Mouse (Mus musculus) urinary bladder, postnatal 36 days (tissue): Measurements from ENCODE around the gene Ap5b1.

Experiments used
- DNase-seq, 2 experiments: peaks; one replicate each; pipeline ENCODE4 v3.0.0; 2022; ENCODE audit warnings: low spot score in 2 of 2, mixed read lengths in 1 of 2

Gene Ap5b1

DNA sequence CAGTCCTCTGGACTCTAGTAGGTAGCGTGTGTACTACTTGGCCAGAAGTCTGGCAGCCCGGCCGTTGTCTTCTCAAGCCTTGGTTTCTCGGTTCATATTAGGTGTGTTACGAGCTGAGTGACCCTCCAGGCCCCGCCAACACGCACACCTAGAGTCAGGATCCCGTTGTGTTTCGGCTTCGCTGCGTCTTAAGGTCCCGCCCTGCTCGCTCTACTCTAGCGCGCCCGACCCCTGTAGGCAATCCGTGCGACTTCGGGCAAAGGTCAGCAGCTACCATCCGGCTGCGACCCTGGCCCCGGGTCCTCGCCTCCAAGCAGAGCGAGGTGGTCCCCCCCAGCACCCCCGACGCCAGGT, 668 bp upstream of the Ap5b1 start:
- no peak for DNase-seq

DNA sequence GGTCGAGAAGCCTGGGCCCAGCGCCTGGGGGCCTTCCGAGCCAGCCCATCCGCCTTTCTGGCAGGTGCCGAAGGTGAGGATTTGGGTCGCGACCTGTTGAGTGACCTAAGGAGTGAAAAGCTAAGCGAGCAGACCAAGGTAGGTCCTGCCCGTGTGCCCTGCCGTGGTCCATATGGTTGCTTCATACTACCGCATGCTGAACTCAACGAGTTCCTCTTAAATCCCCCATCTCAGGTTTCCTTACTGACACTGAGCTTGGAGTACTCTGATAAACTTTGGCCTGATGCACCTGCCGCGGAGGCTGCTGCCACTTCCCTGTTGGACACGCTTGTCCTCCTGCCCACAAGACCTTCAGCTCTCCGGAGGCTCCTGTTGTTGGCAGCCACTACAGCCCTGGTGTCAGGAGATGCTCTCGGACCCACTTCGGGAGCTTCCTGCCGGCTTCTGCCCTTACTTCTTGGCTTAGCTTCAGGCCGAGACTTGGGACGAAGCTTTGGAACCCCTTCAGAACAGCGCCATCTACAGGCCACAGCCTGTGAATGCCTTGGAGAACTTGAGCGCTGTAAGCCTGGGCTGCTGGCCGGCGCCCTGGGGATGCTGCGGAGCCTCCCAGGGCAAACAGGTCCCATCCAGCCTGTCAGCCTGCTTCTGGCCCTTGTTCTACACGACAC, 780 bp downstream of the Ap5b1 start:
- peak; percentile 77 to 81 for DNase-seq

DNA sequence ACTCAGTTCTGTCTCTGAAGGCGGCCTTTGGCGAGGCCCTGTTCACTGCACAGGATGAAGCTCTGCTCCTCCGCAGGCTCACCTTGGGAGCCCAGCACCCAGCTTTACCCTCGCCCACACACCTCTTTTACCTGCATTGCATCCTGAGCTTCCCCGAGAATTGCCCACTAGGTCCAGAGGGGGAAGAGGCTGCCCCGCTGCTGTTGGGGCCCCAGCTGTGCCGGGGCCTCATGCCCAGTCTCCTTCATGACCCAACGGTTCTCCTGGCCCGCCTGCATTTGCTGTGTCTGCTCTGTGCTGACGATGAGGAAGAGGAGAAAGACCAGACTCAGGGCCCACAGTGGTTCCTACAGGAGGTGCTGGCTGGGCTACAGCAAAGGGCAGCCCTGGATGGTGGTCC, 1.7 kb downstream of the Ap5b1 start:
- no peak for DNase-seq

DNA sequence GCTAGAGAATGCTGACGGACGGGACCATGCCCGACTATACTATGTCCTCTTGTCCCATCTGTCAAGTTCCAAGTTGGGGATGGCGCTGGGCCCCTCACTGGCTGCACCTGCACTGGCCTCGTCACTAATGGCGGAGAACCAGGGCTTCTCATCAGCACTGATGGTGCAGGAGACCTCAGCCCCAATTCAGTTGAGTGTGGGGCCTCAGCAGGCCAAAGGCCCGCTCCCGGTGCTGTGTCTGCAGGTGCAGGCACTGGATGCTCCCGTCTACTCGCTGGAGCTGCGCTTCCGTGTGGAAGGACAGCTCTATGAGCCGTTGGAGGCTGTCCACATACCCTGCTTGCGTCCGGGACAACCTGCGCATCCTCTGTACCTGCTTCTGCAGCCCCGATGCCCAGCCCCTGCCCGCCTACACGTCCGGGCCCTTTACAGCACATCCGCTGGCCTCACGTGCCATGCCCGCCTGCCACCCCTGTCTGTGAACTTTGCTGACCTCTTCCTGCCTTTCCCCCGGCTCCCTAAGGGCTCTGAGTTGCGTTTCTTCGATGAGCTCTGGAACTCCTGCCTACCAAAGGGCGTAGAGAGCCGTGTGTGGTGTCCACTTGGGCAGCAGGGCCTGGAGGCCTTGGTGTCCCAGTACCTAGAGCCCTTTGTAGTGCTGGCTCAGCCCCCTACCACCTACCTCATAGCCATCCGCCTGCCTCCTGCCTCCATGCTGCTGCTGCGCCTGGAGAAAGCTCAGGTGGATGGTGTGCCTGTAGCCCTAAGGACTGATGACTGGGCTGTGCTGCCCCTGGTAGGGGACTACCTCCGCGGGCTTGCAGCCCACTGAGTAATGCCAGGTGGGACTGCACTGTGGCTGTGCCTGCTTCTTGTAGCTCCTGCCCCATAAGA, 2.8 kb downstream of the Ap5b1 start:
- DNase-seq = no peak

DNA sequence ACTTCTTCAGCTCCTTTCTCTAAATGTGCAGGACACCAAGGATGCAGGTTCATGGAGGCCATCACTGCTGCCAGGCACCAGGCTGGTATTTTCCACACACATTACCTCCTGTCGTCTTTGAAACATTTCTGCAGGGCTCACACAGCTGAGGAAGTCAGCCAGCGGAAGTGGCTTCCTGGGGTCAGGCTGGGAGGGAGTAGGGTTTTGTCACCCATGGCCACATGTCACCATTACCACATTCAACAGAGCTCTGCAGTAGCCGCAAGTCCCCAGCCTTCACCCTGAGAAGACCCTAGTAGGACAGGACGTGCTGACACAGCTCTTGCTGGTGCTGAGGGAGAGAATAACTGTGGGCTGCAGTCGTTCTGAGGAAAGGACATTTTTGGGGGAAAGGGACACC, 4.0 kb downstream of the Ap5b1 start:
- no peak for DNase-seq

DNA sequence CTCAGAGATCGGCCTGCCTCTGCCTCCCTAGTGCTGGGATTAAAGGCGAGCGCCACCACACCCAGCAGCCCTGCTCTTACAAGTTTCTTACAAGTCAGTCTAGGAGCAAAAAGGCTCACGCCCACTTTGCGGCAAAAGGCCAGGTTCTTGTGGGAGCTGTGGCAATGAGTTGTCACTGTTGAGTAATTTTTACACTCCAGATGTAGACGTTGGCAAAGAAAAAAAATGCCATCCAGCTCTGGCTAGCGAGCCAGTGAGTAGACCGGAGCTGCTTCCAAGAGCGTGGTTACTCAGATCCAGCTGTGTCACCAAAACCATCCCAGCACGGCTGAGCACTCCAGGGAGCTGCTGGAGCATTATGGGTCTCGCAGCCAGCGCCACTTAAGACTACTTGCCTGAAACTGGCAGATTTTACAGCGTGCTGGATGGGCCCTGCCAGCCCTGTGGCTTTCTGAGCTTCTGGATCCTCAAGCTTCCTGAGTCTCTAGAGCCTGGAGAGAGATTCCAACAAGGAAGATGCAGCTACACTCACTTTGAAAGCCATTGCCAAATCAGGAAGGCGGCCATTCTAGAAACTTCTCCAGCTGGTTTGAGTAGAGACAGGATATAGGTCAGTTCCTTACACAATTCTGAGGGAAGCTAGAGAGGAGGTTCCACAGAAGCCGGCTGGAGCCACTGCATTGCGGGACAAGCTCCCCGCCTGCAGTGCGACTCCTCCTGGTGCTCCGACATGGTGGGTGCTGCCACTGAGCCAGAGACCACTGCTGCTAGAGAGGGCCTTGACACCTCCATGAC, 4.7 kb downstream of the Ap5b1 start:
- peak in 1 of 2 experiments; percentile 67 for DNase-seq

DNA sequence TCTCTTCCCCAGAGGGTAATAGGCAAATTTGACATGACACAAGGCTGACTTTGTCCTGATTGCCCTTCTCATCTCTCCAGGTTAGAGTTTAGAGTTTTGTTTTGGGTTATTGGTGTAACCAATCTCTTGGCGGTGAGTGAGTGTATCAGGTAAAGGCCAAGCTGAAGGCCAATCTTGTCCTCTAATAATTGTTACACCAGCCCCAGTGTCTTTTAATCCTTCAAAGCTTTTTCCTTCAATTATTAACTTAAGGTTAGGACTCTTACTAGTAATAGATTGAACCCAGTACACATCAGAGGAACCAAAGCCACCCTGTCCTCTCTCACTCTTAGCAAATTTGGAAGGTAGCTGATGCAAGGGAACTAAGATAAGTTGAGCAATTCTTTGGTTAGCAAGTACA, 7.5 kb downstream of the Ap5b1 start:
- no peak for DNase-seq

DNA sequence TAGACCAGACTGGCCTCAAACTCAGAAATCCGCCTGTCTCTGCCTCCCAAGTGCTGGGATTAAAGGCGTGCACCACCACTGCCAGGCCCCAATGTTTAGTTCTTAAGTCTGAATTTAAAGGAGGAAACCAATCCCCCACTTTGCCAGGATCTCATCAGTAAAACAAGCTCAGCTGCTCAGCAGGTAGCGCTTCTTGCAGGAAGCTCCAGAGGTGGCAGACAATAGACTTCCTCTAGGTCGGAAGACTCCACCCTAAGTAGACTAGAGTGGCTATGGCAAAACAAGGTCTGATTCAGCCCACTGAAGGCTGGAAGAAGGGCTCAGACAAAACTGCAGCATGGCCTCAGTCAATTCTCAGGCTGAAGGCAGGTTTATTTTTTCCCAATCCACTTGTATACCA, 12.1 kb downstream of the Ap5b1 start:
- no peak for DNase-seq

DNA sequence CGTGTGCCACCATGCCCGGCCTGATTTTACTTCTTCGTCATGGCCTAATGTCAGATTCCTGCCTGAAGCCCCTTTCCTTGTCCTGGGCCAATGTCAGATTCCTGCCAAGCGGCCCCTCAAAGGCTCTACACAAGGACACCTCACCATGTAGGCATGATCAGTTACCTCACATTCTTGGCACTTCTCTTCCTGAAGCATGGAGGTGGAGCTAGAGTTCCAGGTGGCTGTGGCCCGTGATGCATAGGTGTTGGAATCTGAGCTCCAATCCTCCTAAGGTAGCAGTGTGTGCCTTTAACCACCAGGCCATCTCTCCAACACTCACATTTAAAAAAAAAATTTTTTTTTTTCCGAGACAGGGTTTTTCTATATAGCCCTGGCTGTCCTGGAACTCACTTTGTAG, 13.0 kb downstream of the Ap5b1 start:
- DNase-seq = no peak

DNA sequence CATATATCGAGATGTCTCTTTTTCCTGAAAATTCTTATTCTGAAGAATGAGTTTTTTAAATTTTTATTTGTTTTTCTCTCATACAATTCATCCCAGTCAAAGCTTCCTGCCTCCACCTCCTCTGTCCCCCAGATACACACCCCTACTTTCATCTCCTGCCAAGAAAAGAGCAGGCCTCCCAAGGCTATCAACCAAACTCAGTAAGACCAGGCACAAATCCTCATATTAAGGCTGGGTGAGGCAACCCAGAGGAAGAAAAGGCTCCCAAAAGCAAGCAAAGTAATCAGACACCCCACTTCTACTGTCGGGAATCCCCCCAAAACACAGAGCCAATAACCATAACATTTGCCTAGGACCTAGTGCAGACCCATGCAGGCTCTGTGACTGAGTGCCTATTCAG, 14.2 kb downstream of the Ap5b1 start:
- no peak for DNase-seq

DNA sequence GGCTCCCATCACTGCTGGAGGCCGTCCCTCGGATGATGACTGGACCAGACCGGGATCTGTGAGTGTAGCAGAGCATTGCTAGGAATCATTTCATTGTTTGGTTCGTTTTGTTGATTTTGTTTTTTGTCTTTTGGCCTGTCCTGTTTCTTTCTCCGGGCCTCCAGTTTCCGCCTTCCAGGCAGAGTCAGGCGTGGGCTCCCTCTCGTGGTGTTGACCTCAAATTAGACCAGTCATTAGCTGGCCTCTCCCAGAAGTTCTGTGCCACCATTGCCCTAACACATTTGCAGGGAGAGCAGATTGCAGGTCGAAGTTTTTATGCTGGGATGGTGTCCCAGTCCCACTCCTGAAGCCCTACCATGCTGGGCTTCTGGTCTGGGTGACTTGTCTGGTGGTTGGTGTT, 21.3 kb downstream of the Ap5b1 start:
- DNase-seq = no peak

DNA sequence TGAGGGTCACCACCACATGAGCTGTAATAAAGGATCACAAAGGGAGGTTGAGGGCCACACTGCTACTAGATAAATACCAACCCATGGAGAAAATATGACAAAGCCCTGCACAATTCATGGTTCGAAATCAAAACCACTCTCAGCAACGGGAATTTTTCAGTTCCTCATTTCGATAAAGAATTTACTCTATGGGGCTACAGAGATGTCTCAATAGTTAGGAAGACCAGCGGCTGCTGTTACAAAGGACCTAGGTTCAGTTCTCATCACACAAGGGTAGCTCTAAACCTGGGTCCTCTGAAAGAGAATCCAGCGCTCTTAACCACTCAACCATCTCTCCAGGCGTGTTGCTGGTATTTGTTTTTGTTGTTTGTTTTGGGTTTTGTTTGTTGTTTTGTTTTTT, 24.1 kb downstream of the Ap5b1 start:
- DNase-seq = no peak

DNA sequence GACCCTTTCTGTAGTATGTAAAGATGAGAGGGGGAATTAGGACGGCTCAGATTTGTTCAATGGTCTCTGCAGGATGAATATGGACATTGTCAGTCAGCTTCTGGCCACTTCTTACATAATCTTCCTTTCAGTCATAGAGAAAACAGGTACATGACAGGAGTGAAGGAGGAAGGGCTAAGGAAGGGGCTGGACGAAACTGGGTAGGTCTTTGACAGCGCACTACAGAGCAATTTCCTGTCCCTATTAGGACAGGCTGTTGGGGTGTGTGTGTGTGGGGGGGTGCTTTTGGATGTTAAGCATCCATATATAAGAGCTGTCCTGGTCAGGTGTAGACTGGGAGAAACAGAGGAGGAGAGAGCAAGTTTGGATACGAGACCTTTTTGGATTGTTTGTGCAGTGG, 31.4 kb downstream of the Ap5b1 start:
- no peak for DNase-seq

DNA sequence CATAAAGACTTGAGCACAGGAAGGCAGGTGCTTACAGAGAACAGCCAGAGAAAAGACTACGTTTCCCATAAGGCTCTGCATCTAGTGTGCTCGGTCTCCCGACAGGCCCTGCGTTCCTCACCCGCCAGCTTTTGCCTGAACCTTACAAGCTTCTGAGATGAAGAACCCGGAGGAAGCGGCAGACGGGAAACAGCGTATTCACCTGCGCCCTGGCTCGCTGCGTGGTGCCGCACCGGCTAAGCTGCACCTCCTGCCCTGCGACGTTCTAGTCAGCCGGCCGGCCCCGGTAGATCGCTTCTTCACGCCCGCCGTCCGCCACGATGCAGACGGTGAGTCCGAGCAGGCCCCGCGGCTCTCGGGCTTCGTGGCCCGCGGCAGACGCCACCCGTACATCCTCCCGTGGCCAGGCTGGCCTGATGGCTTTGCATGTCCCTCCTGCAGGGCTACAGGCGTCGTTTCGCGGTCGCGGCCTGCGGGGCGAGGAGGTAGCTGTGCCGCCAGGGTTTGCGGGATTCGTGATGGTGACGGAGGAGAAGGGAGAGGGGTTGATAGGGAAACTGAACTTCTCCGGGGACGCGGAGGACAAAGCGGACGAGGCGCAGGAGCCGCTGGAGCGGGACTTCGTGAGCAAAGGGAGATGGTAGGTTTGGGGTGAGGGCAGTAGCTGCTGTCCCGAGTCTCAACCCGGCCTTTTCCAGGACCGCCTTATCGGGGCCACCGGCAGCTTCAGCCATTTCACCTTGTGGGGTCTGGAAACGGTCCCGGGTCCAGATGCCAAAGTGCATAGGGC, 34.1 kb downstream of the Ap5b1 start, which contains the start of gene Rnaseh2c:
Gene Rnaseh2c (plus strand): TSS at position 122 of the 790 bp plus-strand sequence.
- DNase-seq = peak; percentile 47 to 75

DNA sequence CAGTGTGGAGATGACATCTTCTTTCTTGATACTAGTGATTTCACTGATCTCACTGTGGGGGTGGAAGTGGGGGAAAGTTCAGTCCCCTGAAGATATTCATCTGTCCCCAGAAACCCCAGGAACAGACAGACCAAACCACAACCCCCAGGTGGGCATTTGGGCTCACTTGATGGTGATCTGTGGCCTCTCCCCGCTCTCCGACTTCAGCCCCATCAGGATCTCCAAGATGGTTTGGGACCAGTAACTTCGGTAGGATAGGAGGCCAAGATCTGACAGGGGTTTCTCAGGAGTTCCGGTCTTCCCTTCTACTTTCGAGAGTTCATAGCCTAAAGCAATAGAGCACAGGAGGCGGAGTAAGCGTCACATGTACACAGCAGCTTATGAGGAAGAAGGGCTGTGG, 35.8 kb downstream of the Ap5b1 start:
- no peak for DNase-seq

DNA sequence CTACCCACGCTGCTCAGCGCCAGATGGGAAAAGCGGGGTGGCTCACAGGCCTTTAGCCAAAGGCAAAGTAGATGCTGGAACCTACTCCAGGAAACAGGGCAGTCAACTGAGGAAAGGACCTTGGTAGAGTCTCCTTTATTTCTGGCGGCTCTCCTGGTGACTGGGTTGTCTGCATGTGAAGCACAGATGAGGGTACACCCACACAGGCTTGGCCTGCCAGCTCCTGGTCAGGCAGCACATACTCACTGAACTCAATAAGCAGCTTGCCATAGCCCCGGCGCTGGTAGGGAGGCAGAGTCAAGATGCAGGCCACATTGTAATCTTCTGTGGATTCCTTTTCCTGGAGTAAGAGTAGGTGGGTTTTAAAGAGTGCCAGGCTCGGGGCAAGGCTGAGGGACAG, 37.3 kb downstream of the Ap5b1 start:
- DNase-seq = no peak

DNA sequence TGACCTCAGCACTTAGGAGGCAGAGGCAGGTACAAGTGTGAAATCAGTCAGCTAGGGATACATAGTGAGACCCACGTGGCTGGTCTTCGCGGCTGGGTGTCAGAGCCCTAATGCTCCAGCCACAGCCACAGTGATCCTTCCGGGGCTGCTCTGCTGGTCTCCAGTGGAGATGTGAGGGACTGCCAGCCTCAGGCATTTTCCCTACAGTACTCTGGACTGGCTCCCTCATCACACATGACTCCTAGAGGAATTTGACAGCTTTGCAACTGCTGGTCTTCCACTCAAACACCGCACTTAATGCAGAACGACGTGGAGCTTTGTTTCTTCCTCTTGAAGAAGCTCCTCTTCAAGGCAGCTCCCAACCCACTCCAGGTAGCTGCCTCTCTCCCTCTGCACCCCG, 38.4 kb downstream of the Ap5b1 start:
- DNase-seq = no peak

DNA sequence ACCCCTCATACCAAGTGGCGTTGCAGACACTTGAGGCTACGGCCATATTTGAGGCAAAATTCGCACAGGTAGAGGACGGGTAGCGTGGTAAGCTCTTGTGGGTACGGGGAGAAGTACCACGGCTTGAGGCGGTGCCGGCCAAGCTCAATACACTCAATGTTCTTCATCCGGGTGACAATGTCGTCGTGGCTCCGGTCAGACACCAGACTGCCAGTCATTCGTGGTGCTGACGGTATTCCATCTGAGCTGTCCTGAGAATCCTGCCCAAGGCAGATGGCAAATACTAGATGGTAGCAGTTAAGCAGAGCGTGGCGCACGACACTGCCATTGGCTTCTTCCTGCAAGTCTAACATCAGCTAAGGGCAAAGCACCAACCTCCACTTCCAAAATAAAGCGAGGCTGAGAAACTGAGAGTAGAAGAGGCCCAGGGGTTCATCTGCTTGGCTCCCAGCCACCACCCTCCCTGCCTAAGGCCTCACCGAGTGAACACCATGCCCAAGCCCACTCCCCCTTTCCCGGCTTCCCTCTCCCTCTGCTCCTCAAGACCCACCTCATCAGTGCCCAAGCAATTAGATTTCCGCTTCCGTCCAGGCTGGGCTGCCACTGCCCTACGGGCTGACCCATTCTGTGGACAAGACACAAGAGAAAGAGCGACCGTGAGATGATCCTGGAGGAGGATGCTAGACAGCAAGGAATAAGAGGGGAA, 40.0 kb downstream of the Ap5b1 start:
- DNase-seq = no peak

DNA sequence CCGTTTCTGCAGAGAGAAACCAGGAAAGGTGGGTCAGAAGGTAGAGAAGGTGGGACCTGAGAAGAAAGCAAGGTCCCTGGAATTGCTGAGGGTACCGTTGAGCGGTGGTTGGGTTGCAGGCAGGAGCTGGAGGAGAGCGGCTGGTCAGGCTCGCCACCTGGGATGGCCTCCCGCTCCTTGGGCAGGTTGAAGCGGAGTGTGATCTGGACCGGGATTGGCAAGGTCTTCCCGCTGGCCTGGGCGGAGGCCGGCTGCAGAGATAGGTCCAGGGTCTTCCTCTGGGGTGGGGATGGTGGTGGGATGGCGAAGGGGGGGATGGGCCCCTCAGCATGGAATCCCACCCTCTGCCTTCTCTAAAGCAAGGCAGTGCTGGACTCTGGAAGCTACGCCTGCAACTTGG, 40.9 kb downstream of the Ap5b1 start:
- DNase-seq = no peak

DNA sequence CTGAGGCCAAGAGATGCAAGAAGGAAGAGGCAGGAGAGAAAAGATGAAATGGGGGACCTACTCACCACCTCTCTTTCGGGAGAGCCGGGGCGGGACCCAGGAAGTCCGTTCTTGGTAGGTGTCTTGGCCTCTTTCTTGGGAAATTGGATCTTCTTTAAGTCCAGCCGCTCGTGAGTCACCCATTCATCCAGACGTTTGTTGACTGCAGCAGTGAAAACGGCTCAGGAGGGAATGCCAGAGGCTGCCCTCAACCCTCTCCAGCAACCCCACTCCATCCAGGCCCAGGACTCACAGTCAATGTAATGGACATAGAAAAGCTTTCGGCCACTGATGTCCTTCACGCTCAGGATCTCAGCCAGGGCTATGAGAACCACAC, 41.3 kb downstream of the Ap5b1 start:
- DNase-seq = no peak
